Mouse (Mus musculus) olfactory bulb, adult 2 months (tissue): ENCODE results near the gene Tmem178.

Experiments used
- CTCF ChIP-seq: fragments of 200-500 bp; IDR thresholded peaks from 2 replicates; pipeline ENCODE4 v1.5.1; 2012; ENCODE audit warnings: low read depth, mild to moderate bottlenecking, low read length, moderate library complexity; ENCODE audit not compliant: insufficient read depth
- POLR2A ChIP-seq: fragments of 200-500 bp; IDR thresholded peaks from 2 replicates; pipeline ENCODE4 v1.6.1; 2012; ENCODE audit warnings: mild to moderate bottlenecking, low read depth, low read length, moderate library complexity; ENCODE audit not compliant: insufficient read depth

- no peak for TF ChIP-seq CTCF
- TF ChIP-seq POLR2A, result no peak
Observed at GRCm38 (mm10) chr17:80991535-80992127, 47.2 kb downstream of the Tmem178 start.
